Mouse (Mus musculus): ENCODE results near the gene Elavl1. TPM values are rescaled to one million over a fixed set of nuclear protein-coding genes. Genes with fewer than 3 reads are reported as not detected.
A peak's percentile ranks its signal among the peaks of the same experiment; 100 is the strongest.

Elavl1 gene
- 80.1 and 85.0 TPM in 2 replicates for polyA plus RNA-seq (2015; fragmentation: Nextera tagmentation; extraction: Ambion mirVana)

DNA sequence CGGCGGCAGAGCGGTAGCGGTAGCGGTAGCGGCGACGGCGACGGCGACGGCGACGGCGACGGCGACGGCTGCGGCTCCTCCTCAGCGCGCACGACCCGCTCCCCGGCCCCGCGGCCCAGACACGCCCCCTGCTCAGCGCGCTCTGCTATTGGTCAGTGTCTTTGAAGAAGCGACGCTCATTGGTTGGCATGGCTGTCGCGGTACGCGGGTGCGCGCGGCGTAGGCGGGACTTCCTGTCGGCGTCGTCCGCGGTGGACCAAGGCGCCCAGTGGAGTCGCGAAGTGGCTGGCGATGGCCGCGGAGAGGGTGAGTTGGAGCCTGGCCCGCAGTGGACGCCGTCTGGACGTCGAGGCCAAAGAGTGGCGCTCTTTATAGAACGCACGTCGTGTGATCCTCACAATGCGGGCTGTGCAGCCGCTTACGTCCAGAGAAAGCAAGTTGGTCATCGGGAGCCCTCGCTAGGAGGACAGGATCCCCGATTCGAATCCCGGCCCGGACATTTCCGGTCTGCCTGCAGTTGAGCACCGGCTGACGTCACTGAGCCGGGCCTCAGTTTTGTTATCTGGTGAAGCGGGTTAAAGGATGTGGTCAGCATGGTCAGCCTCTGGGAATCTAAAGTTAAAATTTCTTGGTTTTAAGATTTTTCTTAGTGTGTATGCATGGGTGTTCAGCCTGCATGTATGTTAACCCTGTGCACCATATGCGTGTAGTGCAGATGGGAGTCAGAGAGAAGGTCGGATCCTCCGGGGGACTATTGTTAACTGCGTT, at the start of gene Elavl1, which contains the start of gene Ccl25:
Elavl1 (minus strand) TSS at position 431 of the 768 bp plus-strand sequence.
Ccl25 (plus strand) TSS at position 228 of the 768 bp plus-strand sequence.
- no peaks in the 10 kb centered on the region for H3K27me3 ChIP-seq (ENCODE audit: control insufficient read depth, insufficient read depth, low read depth, low read length)
- peak within 1 kb of the TSS; percentile 79 for H3K9ac ChIP-seq (ENCODE audit: low read depth, low read length)
- peak within 1 kb of the TSS; percentile 82 for H3K4me3 ChIP-seq (ENCODE audit: low read depth, low read length)
- WGBS (ENCODE audit: insufficient replicate concordance), result under 1% methylated on average over 66 of the region's 78 CpGs
- H3K4me2 ChIP-seq (ENCODE audit: low read depth, low read length), result peak within 1 kb of the TSS; percentile 81
- H3K36me3 ChIP-seq (ENCODE audit: control insufficient read depth, insufficient read depth), result peaks cover 19% of the 10 kb centered on the region
- ATAC-seq (ENCODE audit: low read depth), result peak; percentile 98
- peak within 1 kb of the TSS; percentile 94 for H3K27ac ChIP-seq (ENCODE audit: low read length)
- no peaks in the 10 kb centered on the region for H3K9me3 ChIP-seq (replicated peaks; ENCODE audit: control insufficient read depth, low read length)
- peaks cover 37% of the 10 kb centered on the region for H3K4me1 ChIP-seq (ENCODE audit: control insufficient read depth, low read depth, low read length)

- ATAC-seq (ENCODE audit: low read depth), result no peak
- no peaks in the 10 kb centered on the region for H3K9me3 ChIP-seq (replicated peaks; ENCODE audit: control insufficient read depth, low read length)
- H3K4me1 ChIP-seq (ENCODE audit: control insufficient read depth, low read depth, low read length), result no peaks in the 10 kb centered on the region
- no peaks in the 10 kb centered on the region for H3K27me3 ChIP-seq (ENCODE audit: control insufficient read depth, insufficient read depth, low read depth, low read length)
- no peak overlapping the region for H3K27ac ChIP-seq (ENCODE audit: low read length)
- 62% methylated on average over 2 of the region's 2 CpGs for WGBS (ENCODE audit: insufficient replicate concordance)
- H3K4me2 ChIP-seq (ENCODE audit: low read depth, low read length), result no peak overlapping the region
- H3K4me3 ChIP-seq (ENCODE audit: low read depth, low read length), result no peak overlapping the region
- no peaks in the 10 kb centered on the region for H3K36me3 ChIP-seq (ENCODE audit: control insufficient read depth, insufficient read depth)
- no peak overlapping the region for H3K9ac ChIP-seq (ENCODE audit: low read depth, low read length)
Observed at GRCm38 (mm10) chr8:4372657-4373056, 47.4 kb upstream of the Elavl1 start.

DNA sequence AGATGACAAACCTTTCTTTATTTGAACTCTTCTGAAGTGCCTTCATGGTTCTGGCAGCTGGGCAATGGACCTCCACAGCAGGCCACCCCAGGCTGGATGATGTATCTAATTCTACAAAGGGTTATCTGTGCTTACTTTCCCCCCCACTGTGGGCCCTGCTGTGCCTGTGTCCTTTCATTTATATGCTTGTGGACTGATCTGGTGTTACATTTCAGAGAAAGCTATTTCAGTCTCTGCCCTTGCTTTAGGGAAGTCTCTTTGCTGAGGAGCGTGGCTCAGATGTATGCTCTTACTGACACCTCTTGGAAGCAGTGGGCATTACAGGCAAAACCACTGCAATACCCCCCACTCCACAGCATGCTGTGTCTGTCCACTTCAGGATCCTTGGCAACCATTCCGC, 44.9 kb upstream of the Elavl1 start:
- H3K36me3 ChIP-seq (ENCODE audit: control insufficient read depth, insufficient read depth), result no peaks in the 10 kb centered on the region
- H3K9me3 ChIP-seq (replicated peaks; ENCODE audit: control insufficient read depth, low read length), result no peaks in the 10 kb centered on the region
- H3K9ac ChIP-seq (ENCODE audit: low read depth, low read length), result no peak overlapping the region
- no peak overlapping the region for H3K4me2 ChIP-seq (ENCODE audit: low read depth, low read length)
- ATAC-seq (ENCODE audit: low read depth), result no peak
- no peaks in the 10 kb centered on the region for H3K27me3 ChIP-seq (ENCODE audit: control insufficient read depth, insufficient read depth, low read depth, low read length)
- no peak overlapping the region for H3K4me3 ChIP-seq (ENCODE audit: low read depth, low read length)
- no peak overlapping the region for H3K27ac ChIP-seq (ENCODE audit: low read length)
- 19% methylated on average over 2 of the region's 2 CpGs for WGBS (ENCODE audit: insufficient replicate concordance)
- no peaks in the 10 kb centered on the region for H3K4me1 ChIP-seq (ENCODE audit: control insufficient read depth, low read depth, low read length)

GRCm38 (mm10) chr8:4368470-4368869, 43.3 kb upstream of the Elavl1 start:
- Histone ChIP-seq H3K36me3 (ENCODE audit: control insufficient read depth, insufficient read depth) (no peaks in the 10 kb centered on the region), H3K27ac (ENCODE audit: low read length) (no peak overlapping the region), H3K4me3 (ENCODE audit: low read depth, low read length) (no peak overlapping the region), H3K27me3 (ENCODE audit: control insufficient read depth, insufficient read depth, low read depth, low read length) (no peaks in the 10 kb centered on the region), H3K9me3 (replicated peaks; ENCODE audit: control insufficient read depth, low read length) (no peaks in the 10 kb centered on the region), H3K4me1 (ENCODE audit: control insufficient read depth, low read depth, low read length) (no peaks in the 10 kb centered on the region), H3K9ac (ENCODE audit: low read depth, low read length) (no peak overlapping the region), H3K4me2 (ENCODE audit: low read depth, low read length) (no peak overlapping the region)
- WGBS (ENCODE audit: insufficient replicate concordance), result 79% methylated on average over 4 of the region's 4 CpGs
- no peak for ATAC-seq (ENCODE audit: low read depth)

GRCm38 (mm10) chr8:4367808-4368207, 42.6 kb upstream of the Elavl1 start:
- H3K36me3 ChIP-seq (ENCODE audit: control insufficient read depth, insufficient read depth), result no peaks in the 10 kb centered on the region
- WGBS (ENCODE audit: insufficient replicate concordance), result 69% methylated on average over 11 of the region's 11 CpGs
- no peak overlapping the region for H3K4me3 ChIP-seq (ENCODE audit: low read depth, low read length)
- no peak overlapping the region for H3K27ac ChIP-seq (ENCODE audit: low read length)
- no peaks in the 10 kb centered on the region for H3K27me3 ChIP-seq (ENCODE audit: control insufficient read depth, insufficient read depth, low read depth, low read length)
- ATAC-seq (ENCODE audit: low read depth), result no peak
- no peak overlapping the region for H3K9ac ChIP-seq (ENCODE audit: low read depth, low read length)
- H3K4me1 ChIP-seq (ENCODE audit: control insufficient read depth, low read depth, low read length), result no peaks in the 10 kb centered on the region
- no peak overlapping the region for H3K4me2 ChIP-seq (ENCODE audit: low read depth, low read length)
- H3K9me3 ChIP-seq (replicated peaks; ENCODE audit: control insufficient read depth, low read length), result no peaks in the 10 kb centered on the region

DNA sequence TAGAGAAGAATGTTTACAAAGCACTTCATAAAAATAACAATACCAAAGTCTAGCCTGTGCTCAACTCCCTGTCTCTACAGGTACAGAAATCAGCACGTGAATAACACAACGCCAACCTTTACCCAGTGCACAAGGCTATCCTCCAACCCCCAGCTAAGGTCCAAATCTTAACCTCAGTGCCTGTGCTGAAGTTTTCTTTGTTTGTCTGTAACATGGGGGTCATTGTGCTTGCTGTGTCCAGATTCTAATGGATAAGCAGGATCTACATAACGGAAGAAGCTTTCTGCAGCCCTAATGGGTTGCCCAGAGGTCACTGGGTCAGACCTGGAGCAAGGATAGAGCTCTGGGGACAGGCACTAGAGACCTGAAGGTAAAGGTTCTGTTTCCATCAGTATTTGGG, 41.0 kb upstream of the Elavl1 start:
- Histone ChIP-seq H3K27ac (ENCODE audit: low read length) (no peak overlapping the region), H3K4me3 (ENCODE audit: low read depth, low read length) (no peak overlapping the region), H3K4me1 (ENCODE audit: control insufficient read depth, low read depth, low read length) (no peaks in the 10 kb centered on the region), H3K9me3 (replicated peaks; ENCODE audit: control insufficient read depth, low read length) (no peaks in the 10 kb centered on the region), H3K9ac (ENCODE audit: low read depth, low read length) (no peak overlapping the region), H3K4me2 (ENCODE audit: low read depth, low read length) (no peak overlapping the region), H3K27me3 (ENCODE audit: control insufficient read depth, insufficient read depth, low read depth, low read length) (no peaks in the 10 kb centered on the region), H3K36me3 (ENCODE audit: control insufficient read depth, insufficient read depth) (no peaks in the 10 kb centered on the region)
- ATAC-seq (ENCODE audit: low read depth), result no peak
- 64% methylated on average over 3 of the region's 3 CpGs for WGBS (ENCODE audit: insufficient replicate concordance)

- H3K4me3 ChIP-seq (ENCODE audit: low read depth, low read length), result no peak overlapping the region
- no peaks in the 10 kb centered on the region for H3K4me1 ChIP-seq (ENCODE audit: control insufficient read depth, low read depth, low read length)
- no peaks in the 10 kb centered on the region for H3K9me3 ChIP-seq (replicated peaks; ENCODE audit: control insufficient read depth, low read length)
- ATAC-seq (ENCODE audit: low read depth), result no peak
- WGBS (ENCODE audit: insufficient replicate concordance), result 38% methylated on average over 2 of the region's 2 CpGs
- H3K27ac ChIP-seq (ENCODE audit: low read length), result no peak overlapping the region
- no peak overlapping the region for H3K4me2 ChIP-seq (ENCODE audit: low read depth, low read length)
- no peak overlapping the region for H3K9ac ChIP-seq (ENCODE audit: low read depth, low read length)
- no peaks in the 10 kb centered on the region for H3K36me3 ChIP-seq (ENCODE audit: control insufficient read depth, insufficient read depth)
- H3K27me3 ChIP-seq (ENCODE audit: control insufficient read depth, insufficient read depth, low read depth, low read length), result no peaks in the 10 kb centered on the region
Observed at GRCm38 (mm10) chr8:4360922-4361321, 35.7 kb upstream of the Elavl1 start.

GRCm38 (mm10) chr8:4359362-4359761, 34.1 kb upstream of the Elavl1 start:
- Histone ChIP-seq H3K36me3 (ENCODE audit: control insufficient read depth, insufficient read depth) (no peaks in the 10 kb centered on the region), H3K4me2 (ENCODE audit: low read depth, low read length) (no peak overlapping the region), H3K4me3 (ENCODE audit: low read depth, low read length) (no peak overlapping the region), H3K4me1 (ENCODE audit: control insufficient read depth, low read depth, low read length) (no peaks in the 10 kb centered on the region), H3K27ac (ENCODE audit: low read length) (no peak overlapping the region), H3K9ac (ENCODE audit: low read depth, low read length) (no peak overlapping the region), H3K27me3 (ENCODE audit: control insufficient read depth, insufficient read depth, low read depth, low read length) (no peaks in the 10 kb centered on the region), H3K9me3 (replicated peaks; ENCODE audit: control insufficient read depth, low read length) (no peaks in the 10 kb centered on the region)
- no peak for ATAC-seq (ENCODE audit: low read depth)
- WGBS (ENCODE audit: insufficient replicate concordance), result 40% methylated on average over 3 of the region's 3 CpGs

- Histone ChIP-seq H3K4me1 (ENCODE audit: control insufficient read depth, low read depth, low read length) (no peaks in the 10 kb centered on the region), H3K27ac (ENCODE audit: low read length) (no peak overlapping the region), H3K4me3 (ENCODE audit: low read depth, low read length) (no peak overlapping the region), H3K9me3 (replicated peaks; ENCODE audit: control insufficient read depth, low read length) (no peaks in the 10 kb centered on the region), H3K27me3 (ENCODE audit: control insufficient read depth, insufficient read depth, low read depth, low read length) (no peaks in the 10 kb centered on the region), H3K9ac (ENCODE audit: low read depth, low read length) (no peak overlapping the region), H3K36me3 (ENCODE audit: control insufficient read depth, insufficient read depth) (no peaks in the 10 kb centered on the region), H3K4me2 (ENCODE audit: low read depth, low read length) (no peak overlapping the region)
- no peak for ATAC-seq (ENCODE audit: low read depth)
- 72% methylated on average over 10 of the region's 10 CpGs for WGBS (ENCODE audit: insufficient replicate concordance)
Observed at GRCm38 (mm10) chr8:4355455-4355854, 30.2 kb upstream of the Elavl1 start.

All from liver, embryonic 16.5 days (tissue).